Mouse (Mus musculus) telencephalon, adult 2 months (tissue): ENCODE data around the gene Irgm2.
A peak's percentile ranks its signal among the peaks of the same experiment; 100 is the strongest.
"Not testable (repeated sequence)": the region's sequence is repeated elsewhere in the genome, so short reads cannot be mapped to it uniquely, and the experiment has no call there.

Experiments
- DNase-seq: peaks from one replicate; pipeline ENCODE4 v3.0.0-alpha.2; 2011; ENCODE audit warnings: low read depth, low spot score

Irgm2 gene

GRCm38 (mm10) chr11:58213673-58214342 lies 14.4 kb downstream of the Irgm2 start:
- no peak for DNase-seq

DNA sequence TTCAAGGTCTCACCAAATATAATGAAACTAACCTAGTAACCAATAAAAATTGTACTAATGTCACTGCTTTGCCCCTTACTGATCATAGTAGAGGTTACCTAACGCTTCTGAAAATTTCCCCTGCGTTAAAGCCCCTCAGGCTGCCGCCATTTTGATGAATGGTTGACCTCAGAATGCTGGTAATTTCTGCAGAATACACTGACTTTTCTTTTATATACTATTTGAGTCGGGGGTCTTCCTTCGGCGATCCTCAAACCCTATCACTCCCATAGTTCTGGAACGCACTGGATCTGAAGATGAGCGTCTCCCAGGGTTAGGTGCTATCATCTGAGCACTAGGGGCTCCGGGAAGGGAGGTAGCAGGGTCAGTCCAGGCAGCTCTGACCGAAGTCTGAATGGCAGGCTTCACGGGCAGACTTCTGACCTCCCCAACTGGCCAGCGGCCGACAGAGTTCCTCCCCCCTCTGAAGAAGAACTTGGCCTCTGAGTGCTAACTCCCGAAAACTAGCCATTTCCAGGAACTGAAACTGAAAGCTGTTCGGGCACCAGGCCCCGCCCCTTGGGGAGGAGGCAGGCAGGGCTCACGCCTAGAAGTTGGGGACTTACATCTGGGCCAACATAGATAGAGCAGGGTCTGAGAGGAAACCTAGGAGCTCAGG lies 15.1 kb downstream of the Irgm2 start:
- DNase-seq, result no peak

DNA sequence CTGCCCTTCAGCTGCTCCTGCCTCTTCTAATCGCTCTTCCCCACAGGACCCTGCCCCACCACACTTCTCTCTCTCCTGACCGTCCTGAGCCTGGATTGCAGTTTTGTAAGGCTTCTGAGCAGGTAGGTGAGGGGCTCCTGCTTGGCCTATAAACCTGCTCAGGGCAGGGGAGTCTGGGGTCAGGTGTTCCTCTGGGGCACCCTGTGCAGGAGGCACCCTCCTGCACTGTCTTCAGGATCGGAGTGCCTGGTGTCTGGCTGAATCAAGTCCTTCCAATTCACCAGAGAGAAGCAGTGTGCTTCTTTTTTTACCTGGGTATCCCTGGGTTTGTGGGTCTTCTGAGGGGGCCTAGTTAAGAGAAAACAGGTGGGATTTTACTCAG lies 15.6 kb downstream of the Irgm2 start:
- DNase-seq, result not testable (repeated sequence)

DNA sequence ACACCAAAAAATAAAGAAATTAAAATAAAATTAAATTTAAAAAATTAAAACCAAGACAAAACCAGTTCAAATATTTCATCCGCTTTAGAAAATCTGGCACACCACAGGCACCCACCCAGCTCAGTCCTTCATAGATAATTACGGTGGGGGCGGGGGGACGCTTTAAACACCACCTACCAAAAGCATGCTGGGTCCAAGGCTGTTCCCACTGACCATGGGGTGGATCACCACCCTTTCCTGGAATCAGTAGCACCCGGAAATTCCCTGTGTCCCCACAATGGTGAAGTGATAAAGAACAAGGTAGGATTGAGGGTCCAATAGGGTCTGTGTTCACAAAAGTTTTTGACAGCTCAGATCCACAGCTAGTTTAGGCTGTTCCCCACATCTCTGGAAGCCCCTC lies 16.4 kb downstream of the Irgm2 start:
- DNase-seq, result no peak

GRCm38 (mm10) chr11:58216823-58217222 lies 17.4 kb downstream of the Irgm2 start:
- no peak for DNase-seq

- DNase-seq, result no peak
Measured at GRCm38 (mm10) chr11:58223751-58224150, 24.3 kb downstream of the Irgm2 start.

DNA sequence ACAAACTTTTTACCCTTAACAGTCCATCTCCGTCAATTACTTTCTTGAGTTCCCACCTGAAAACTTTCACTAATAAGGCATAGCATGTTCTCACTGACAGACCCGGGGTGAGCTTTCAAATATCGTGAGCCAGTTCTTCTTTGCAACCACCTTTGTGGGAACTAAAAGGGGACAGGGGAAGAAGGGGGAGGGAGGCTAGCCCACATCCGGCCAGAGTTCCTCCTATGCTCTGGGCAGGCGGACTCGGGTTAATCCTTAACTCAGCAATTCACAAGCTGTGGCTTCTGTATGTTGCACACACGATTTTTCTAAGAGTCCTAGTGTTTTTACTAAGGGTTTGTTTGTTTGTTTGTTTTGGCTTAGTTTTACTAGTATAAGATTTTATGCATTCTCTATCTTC lies 24.9 kb downstream of the Irgm2 start:
- peak; percentile 12 for DNase-seq

DNA sequence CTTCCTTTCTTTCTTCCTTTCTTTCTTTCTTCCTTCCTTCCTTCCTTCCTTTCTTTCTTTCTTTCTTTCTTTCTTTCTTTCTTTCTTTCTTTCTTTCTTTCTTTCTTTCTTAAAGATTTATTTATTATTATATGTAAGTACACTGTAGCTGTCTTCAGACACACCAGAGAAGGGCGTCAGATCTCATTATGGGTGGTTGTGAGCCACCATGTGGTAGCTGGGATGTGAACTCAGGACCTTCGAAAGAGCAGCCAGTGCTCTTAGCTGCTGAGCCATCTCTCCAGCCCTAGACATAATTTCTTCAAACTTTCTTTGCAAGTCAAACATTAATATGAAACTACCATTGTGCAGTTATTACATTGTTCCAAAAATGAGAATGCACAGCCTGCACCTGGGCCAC lies 25.5 kb downstream of the Irgm2 start:
- DNase-seq, result not testable (repeated sequence)

DNA sequence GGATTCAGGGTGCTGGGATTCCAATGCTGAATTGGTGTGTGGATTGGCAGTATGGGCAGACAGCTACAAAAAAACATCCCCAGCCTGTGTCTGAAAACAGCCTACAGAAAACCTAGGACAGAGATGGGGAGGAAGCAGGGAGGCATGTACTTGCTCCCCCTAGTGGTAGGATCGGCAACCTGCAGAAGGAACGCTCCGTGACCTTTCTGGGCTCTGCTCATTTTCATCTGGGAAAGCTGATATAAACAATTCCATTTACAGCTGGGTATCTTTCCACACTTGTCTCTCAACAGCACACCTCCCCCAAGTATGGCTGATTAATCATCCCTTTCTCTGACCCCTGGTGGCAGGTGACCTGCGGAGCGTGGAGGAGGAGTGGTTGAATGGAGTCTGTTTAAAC lies 26.2 kb downstream of the Irgm2 start:
- peak; percentile 23 for DNase-seq

- no peak for DNase-seq
Measured at GRCm38 (mm10) chr11:58226425-58226824, 27.0 kb downstream of the Irgm2 start.

DNA sequence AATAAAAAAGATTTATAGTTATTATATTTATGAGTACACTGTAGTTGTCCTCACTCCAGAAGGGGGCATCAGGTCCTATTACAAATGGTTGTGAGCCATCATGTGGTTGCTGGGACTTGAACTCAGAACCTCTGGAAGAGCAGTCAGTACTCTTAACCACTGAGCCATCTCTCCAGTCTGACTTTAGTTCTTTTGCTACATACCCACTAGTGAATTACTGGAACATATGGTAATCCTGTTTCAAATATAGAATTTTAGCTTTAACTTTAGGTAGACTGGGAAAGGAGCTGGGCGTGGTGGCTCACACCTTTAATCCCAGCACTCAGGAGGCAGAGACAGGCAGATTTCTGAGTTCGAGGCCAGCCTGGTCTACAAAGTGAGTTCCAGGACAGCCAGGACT lies 28.6 kb downstream of the Irgm2 start:
- DNase-seq, result not testable (repeated sequence)

DNA sequence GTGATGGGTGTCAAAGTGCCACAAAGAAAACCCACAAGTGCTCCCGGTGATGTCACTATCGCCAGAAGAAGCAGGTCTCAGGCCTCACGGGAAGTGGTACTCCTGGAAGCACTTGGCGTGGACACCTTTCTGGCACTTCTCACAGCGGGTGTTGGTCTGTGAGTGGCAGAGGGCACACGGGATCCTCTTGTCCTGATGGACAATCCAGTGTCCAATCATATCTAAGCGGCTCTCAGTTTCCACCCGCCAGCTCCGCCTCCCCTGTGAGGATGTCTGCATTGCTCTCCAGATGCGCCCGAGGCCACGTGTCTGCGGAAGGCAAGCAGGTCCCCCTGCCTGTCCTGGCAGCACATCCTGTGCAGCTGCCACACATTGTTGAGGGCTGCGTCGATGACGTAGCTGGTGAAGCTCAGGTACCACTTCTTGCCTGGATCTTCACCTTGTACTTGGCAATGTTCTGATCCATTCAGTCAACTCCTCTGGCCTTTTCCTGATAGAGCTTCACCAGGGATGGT lies 31.0 kb downstream of the Irgm2 start:
- DNase-seq, result no peak

GRCm38 (mm10) chr11:58231156-58231555 lies 31.7 kb downstream of the Irgm2 start:
- DNase-seq, result no peak

- not testable (repeated sequence) for DNase-seq
Measured at GRCm38 (mm10) chr11:58234551-58234950, 35.1 kb downstream of the Irgm2 start.

DNA sequence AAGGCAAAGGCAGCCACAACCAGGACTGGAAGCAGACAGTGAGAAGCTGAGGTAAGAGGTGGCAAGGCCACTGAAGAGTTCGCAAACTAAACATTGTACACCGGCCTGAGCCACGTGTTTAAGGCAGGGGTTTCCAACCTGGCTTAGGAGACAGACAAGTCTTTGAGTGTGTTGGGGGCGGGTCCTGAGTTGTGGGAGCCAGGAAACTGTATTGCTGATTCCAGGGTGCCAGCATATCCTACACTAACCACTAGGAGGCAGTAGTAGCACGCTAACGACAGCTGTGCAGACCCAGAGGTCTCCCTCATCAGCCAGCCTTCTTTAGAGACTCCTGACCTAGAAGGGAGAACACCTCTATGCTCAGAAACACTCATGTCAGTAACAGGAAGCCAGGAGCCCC lies 35.7 kb downstream of the Irgm2 start:
- DNase-seq, result no peak

DNA sequence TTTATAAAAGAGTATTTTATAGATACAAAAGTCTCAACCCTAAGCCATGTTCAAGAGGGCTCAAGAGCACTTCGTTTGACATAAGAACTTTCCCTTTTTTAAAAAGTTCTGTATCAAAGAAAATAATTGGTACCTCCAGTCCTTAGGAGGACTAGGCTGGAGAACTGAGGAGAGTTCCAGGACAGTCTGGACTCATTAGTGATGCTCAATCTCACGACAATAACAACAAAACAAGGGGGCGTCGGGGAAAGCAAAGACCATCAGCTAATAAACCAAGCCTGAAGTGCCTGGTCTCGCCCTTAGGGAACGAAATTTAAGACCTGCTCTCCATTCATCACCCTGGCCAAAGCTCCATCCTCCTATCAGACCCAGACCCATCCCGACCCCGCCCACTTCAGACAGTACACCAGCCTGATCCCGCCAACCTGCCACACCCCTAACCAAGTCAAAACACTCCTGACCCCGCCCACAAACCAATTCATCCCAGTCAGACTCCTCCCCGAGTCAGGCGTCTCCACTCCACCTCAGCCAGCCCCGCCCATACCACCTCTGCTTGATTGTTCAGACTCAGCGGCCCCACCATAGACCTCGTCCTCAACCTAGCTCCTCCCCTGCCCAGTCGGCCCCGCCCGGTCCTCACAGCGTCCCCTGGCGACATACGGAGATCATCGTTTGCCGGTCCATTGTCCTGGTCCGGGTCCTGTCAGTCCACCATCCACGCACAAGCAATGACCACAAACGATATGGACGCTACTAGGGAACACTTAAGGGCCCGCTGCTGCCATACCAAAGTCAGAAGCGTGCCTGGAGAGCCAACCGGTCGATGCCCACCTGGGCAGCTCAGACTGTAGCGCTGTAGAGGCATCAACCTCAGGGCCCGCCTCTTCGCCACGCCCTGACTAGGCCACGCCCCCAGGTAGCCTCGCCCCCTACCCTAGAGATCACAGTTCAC lies 39.7 kb downstream of the Irgm2 start:
- DNase-seq, result no peak

- no peak for DNase-seq
Measured at GRCm38 (mm10) chr11:58247294-58247693, 47.9 kb downstream of the Irgm2 start.

- DNase-seq, result no peak
Measured at GRCm38 (mm10) chr11:58249203-58249981, 50.0 kb downstream of the Irgm2 start.

DNA sequence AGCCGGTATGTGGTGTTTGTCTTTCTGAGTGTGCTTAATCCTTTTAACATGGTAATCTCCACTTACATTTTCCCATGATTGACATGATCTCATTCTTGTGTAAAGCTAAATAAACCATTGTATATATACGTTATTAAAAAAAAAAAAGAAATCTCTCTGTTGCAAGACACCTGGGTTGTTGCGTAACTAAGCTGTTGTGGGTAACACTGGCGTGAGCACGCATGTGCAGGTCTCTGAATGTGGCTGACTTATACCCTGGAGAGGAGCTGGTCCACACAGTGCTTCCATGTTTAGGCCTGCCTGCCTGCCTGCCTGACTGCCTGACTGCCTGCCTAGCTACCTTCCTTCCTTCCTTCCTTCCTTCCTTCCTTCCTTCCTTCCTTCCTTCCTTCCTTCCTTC lies 51.1 kb downstream of the Irgm2 start:
- DNase-seq, result no peak

DNA sequence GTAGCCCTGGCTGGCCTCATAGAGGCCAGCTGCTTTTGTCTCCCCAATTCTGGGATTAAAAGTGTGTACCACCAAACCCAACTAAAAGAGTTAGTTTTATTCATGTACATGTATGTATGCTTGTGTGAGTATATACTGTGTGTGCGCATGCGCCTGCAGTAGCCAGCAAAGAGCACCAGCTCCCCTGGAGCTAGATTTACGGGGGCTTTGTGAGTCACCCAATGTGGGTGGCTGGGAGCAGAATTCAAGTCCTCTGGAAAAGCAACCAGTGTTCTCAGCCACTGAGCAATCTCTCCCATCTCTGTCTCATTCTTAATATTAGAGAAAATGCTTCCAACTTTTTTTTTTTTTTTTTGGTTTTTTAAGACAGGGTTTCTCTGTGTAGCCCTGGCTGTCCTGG lies 55.0 kb downstream of the Irgm2 start:
- peak; percentile 19 for DNase-seq

- no peak for DNase-seq
Measured at GRCm38 (mm10) chr11:58257816-58258215, 58.4 kb downstream of the Irgm2 start.
